Mouse (Mus musculus) R1 (cell line): Measurements from ENCODE around the gene Usp46.

ENCODE experiments used
- DNase-seq: peaks from one replicate; pipeline ENCODE4 v3.0.0-alpha.2; 2018; ENCODE audit warnings: low read depth, low spot score

Gene Usp46

GRCm38 (mm10) chr5:73955005-73955404, 113.2 kb downstream of the Usp46 start:
- no peak for DNase-seq

- peak; percentile 69 for DNase-seq
These were observed 115.1 kb downstream of the Usp46 start for GRCm38 (mm10) chr5:73953066-73953614.

DNA sequence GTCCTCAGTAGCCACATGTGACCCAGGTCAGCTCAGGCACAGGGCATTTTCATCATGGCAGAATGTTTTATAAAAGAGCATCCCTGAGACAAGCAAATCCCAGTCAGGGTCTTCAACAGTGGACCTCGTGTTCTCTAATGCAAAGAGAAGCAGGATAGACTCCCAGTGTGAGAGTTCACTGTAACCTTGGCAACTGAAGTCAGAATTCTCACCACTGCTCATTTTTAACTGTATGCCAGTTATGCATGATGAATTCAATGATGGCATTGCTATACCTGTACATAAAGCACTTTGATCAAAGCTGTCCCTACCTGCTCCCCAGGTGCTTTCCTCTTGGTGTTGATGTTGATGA, 116.6 kb downstream of the Usp46 start:
- peak; percentile 49 for DNase-seq

GRCm38 (mm10) chr5:73950809-73951648, 117.2 kb downstream of the Usp46 start:
- peak; percentile 75 for DNase-seq
